Mouse (Mus musculus) midbrain, embryonic 14.5 days (tissue): Measurements from ENCODE around the gene Ccdc170. TPM values are rescaled to one million over a fixed set of nuclear protein-coding genes. Genes with fewer than 3 reads are reported as not detected.

Experiments used
- ATAC-seq: fragments of 200-750 bp; cut with Nextera tagmentation; 2 replicates; pipeline ENCODE4 v1.8.0; 2017; ENCODE audit warnings: moderate number of reproducible peaks, moderate library complexity; ENCODE audit not compliant: low FRiP score, low TSS enrichment
- DNase-seq: peaks from one replicate; pipeline ENCODE4 v3.0.0-alpha.2; 2015
- H3K27ac ChIP-seq: fragments of 300-500 bp; sonication (generic); replicated peaks from 2 replicates; pipeline ENCODE4 v1.5.1; 2014; ENCODE audit warnings: mild to moderate bottlenecking, low read depth, low read length, moderate library complexity
- H3K27me3 ChIP-seq: fragments of 300-500 bp; sonication (generic); 2 replicates; pipeline ENCODE4 v1.6.1; 2014; ENCODE audit warnings: low read length, control low read depth, mixed read lengths; ENCODE audit not compliant: control insufficient read depth, insufficient read depth
- H3K36me3 ChIP-seq: fragments of 300-500 bp; sonication (generic); 2 replicates; pipeline ENCODE4 v1.6.1; 2014; ENCODE audit warnings: low read length, control low read depth; ENCODE audit not compliant: control insufficient read depth, insufficient read depth
- H3K4me1 ChIP-seq: fragments of 300-500 bp; sonication (generic); 2 replicates; pipeline ENCODE4 v1.6.1; 2014; ENCODE audit warnings: mild to moderate bottlenecking, antibody characterized with exemption, low read length, control low read depth; ENCODE audit not compliant: control insufficient read depth, insufficient read depth
- H3K4me2 ChIP-seq: fragments of 300-500 bp; sonication (generic); 2 replicates; pipeline ENCODE4 v1.6.1; 2014; ENCODE audit warnings: mild to moderate bottlenecking, low read length, moderate library complexity
- H3K4me3 ChIP-seq: fragments of 300-500 bp; sonication (generic); replicated peaks from 2 replicates; pipeline ENCODE4 v1.5.1; 2014; ENCODE audit warnings: low read depth, low read length
- H3K9ac ChIP-seq: fragments of 300-500 bp; sonication (generic); replicated peaks from 2 replicates; pipeline ENCODE4 v1.6.1; 2014; ENCODE audit warnings: mild to moderate bottlenecking, low read length, moderate library complexity
- H3K9me3 ChIP-seq: fragments of 300-500 bp; sonication (generic); 2 replicates; pipeline ENCODE4 v1.6.1; 2016; ENCODE audit warnings: low read length, control low read depth, mixed read lengths; ENCODE audit not compliant: control insufficient read depth
- WGBS: fragments of 180-500 bp; shearing (Covaris S2); extraction: QIAGEN DNeasy Blood & Tissue Kit; methylation state at CpG from one replicate; pipeline ENCODE4 v1.1.7; 2014; 5-methylcytosine and 5-hydroxymethylcytosine counted together
- polyA plus RNA-seq: library from polyadenylated mRNA; unstranded; fragments of >200 nt; fragmentation: Nextera tagmentation; extraction: Ambion mirVana; gene quantifications from 2 replicates; pipeline ENCODE4 v1.2.1, GENCODE M21; 2014

Ccdc170 gene
- polyA plus RNA-seq, 1 experiment from 2014 or later, result 0.14 TPM

- Histone ChIP-seq H3K9me3 (no peaks in the 10 kb centered on the region), H3K4me1 (no peaks in the 10 kb centered on the region), H3K27me3 (no peaks in the 10 kb centered on the region), H3K4me2 (no peak overlapping the region), H3K4me3 (no peak overlapping the region), H3K36me3 (no peaks in the 10 kb centered on the region), H3K27ac (no peak overlapping the region), H3K9ac (no peak overlapping the region)
- 75% methylated on average over 3 of the region's 3 CpGs for WGBS
- ATAC-seq (no peak), DNase-seq (no peak)
These were observed 6.9 kb upstream of the Ccdc170 start for GRCm38 (mm10) chr10:4475431-4475830.

GRCm38 (mm10) chr10:4476604-4477003, 5.7 kb upstream of the Ccdc170 start:
- no peak overlapping the region for H3K4me2 ChIP-seq
- 94% methylated on average over 5 of the region's 5 CpGs for WGBS
- no peaks in the 10 kb centered on the region for H3K27me3 ChIP-seq
- no peaks in the 10 kb centered on the region for H3K4me1 ChIP-seq
- no peak for DNase-seq
- no peak for ATAC-seq
- H3K9ac ChIP-seq, result no peak overlapping the region
- no peak overlapping the region for H3K27ac ChIP-seq
- H3K36me3 ChIP-seq, result no peaks in the 10 kb centered on the region
- no peaks in the 10 kb centered on the region for H3K9me3 ChIP-seq
- H3K4me3 ChIP-seq, result no peak overlapping the region

- Histone ChIP-seq H3K4me3 (no peak overlapping the region), H3K4me1 (no peaks in the 10 kb centered on the region), H3K27me3 (no peaks in the 10 kb centered on the region), H3K9ac (no peak overlapping the region), H3K27ac (no peak overlapping the region), H3K9me3 (no peaks in the 10 kb centered on the region), H3K4me2 (no peak overlapping the region), H3K36me3 (no peaks in the 10 kb centered on the region)
- DNase-seq (no peak), ATAC-seq (no peak)
- 85% methylated on average over 3 of the region's 3 CpGs for WGBS
These were observed 1.4 kb upstream of the Ccdc170 start for GRCm38 (mm10) chr10:4480929-4481328.

- no peak overlapping the region for H3K9ac ChIP-seq
- H3K4me3 ChIP-seq, result no peak overlapping the region
- DNase-seq, result no peak
- no peaks in the 10 kb centered on the region for H3K4me1 ChIP-seq
- H3K27me3 ChIP-seq, result no peaks in the 10 kb centered on the region
- H3K27ac ChIP-seq, result no peak overlapping the region
- ATAC-seq, result no peak
- no peak overlapping the region for H3K4me2 ChIP-seq
- H3K36me3 ChIP-seq, result no peaks in the 10 kb centered on the region
- no peaks in the 10 kb centered on the region for H3K9me3 ChIP-seq
- WGBS, result 87% methylated on average over 8 of the region's 8 CpGs
These were observed 607 bp upstream of the Ccdc170 start for GRCm38 (mm10) chr10:4481695-4482094.

- ATAC-seq (no peak), DNase-seq (no peak)
- Histone ChIP-seq H3K4me3 (no peak overlapping the region), H3K27ac (no peak overlapping the region), H3K4me2 (no peak overlapping the region), H3K27me3 (no peaks in the 10 kb centered on the region), H3K9me3 (no peaks in the 10 kb centered on the region), H3K4me1 (no peaks in the 10 kb centered on the region), H3K9ac (no peak overlapping the region), H3K36me3 (no peaks in the 10 kb centered on the region)
- WGBS, result 70% methylated on average over 1 of the region's 1 CpGs
These were observed 1.5 kb downstream of the Ccdc170 start for GRCm38 (mm10) chr10:4483848-4484247.

GRCm38 (mm10) chr10:4484986-4485385, 2.7 kb downstream of the Ccdc170 start:
- Histone ChIP-seq H3K36me3 (no peaks in the 10 kb centered on the region), H3K27me3 (no peaks in the 10 kb centered on the region), H3K4me1 (no peaks in the 10 kb centered on the region), H3K4me2 (no peak overlapping the region), H3K27ac (no peak overlapping the region), H3K4me3 (no peak overlapping the region), H3K9ac (no peak overlapping the region), H3K9me3 (no peaks in the 10 kb centered on the region)
- ATAC-seq (no peak), DNase-seq (no peak)
- 85% methylated on average over 9 of the region's 9 CpGs for WGBS

- H3K9ac ChIP-seq, result no peak overlapping the region
- H3K36me3 ChIP-seq, result no peaks in the 10 kb centered on the region
- DNase-seq, result no peak
- WGBS, result 77% methylated on average over 5 of the region's 5 CpGs
- H3K9me3 ChIP-seq, result no peaks in the 10 kb centered on the region
- no peak for ATAC-seq
- no peaks in the 10 kb centered on the region for H3K27me3 ChIP-seq
- H3K4me3 ChIP-seq, result no peak overlapping the region
- no peak overlapping the region for H3K4me2 ChIP-seq
- no peak overlapping the region for H3K27ac ChIP-seq
- no peaks in the 10 kb centered on the region for H3K4me1 ChIP-seq
These were observed 7.6 kb downstream of the Ccdc170 start for GRCm38 (mm10) chr10:4489865-4490264.

GRCm38 (mm10) chr10:4491281-4491680, 9.0 kb downstream of the Ccdc170 start:
- ATAC-seq (no peak), DNase-seq (no peak)
- Histone ChIP-seq H3K27ac (no peak overlapping the region), H3K9me3 (no peaks in the 10 kb centered on the region), H3K9ac (no peak overlapping the region), H3K4me2 (no peak overlapping the region), H3K27me3 (no peaks in the 10 kb centered on the region), H3K4me1 (no peaks in the 10 kb centered on the region), H3K36me3 (no peaks in the 10 kb centered on the region), H3K4me3 (no peak overlapping the region)
- WGBS, result 44% methylated on average over 2 of the region's 3 CpGs

GRCm38 (mm10) chr10:4492045-4492444, 9.7 kb downstream of the Ccdc170 start:
- 48% methylated on average over 1 of the region's 1 CpGs for WGBS
- no peaks in the 10 kb centered on the region for H3K9me3 ChIP-seq
- H3K27ac ChIP-seq, result no peak overlapping the region
- H3K9ac ChIP-seq, result no peak overlapping the region
- ATAC-seq, result no peak
- DNase-seq, result no peak
- H3K27me3 ChIP-seq, result no peaks in the 10 kb centered on the region
- H3K4me1 ChIP-seq, result no peaks in the 10 kb centered on the region
- no peaks in the 10 kb centered on the region for H3K36me3 ChIP-seq
- H3K4me2 ChIP-seq, result no peak overlapping the region
- H3K4me3 ChIP-seq, result no peak overlapping the region
